Mouse (Mus musculus) MEL (cell line): ENCODE data around the gene Eif3m. TPM values are rescaled to one million over a fixed set of nuclear protein-coding genes. Genes with fewer than 3 reads are reported as not detected.

Experiments used
- DNase-seq: peaks from one replicate; pipeline ENCODE4 v3.0.0; 2011; ENCODE audit warnings: low read depth, low spot score
- H3K27ac ChIP-seq: 2 replicates; pipeline ENCODE4 v1.5.1; 2012; ENCODE audit warnings: low read depth, mild to moderate bottlenecking, control low read depth, low read length, moderate library complexity; ENCODE audit not compliant: control insufficient read depth
- H3K27me3 ChIP-seq, 2 experiments: fragments of 150-350 bp in 1 of 2; sonication (generic) in 1 of 2; 2 replicates each; pipeline ENCODE4 v1.6.1; 2012; ENCODE audit warnings: low read length in 2 of 2, mild to moderate bottlenecking in 2 of 2, improper control_type of control experiment in 1 of 2, moderate library complexity in 1 of 2; ENCODE audit not compliant: insufficient read depth in 2 of 2, control insufficient read depth in 1 of 2
- H3K36me3 ChIP-seq, 2 experiments: 2 replicates each; pipeline ENCODE4 v1.6.1; 2012 to 2014; ENCODE audit warnings: low read length in 2 of 2, improper control_type of control experiment in 1 of 2, inconsistent platforms in 1 of 2, mild to moderate bottlenecking in 1 of 2; ENCODE audit not compliant: insufficient read depth in 2 of 2, control insufficient read depth in 1 of 2
- H3K4me1 ChIP-seq, 2 experiments: fragments of 150-350 bp in 1 of 2; sonication (generic) in 1 of 2; 2 replicates each; pipeline ENCODE4 v1.6.1; 2012; ENCODE audit warnings: low read length in 2 of 2, improper control_type of control experiment in 1 of 2, mild to moderate bottlenecking in 1 of 2; ENCODE audit not compliant: insufficient read depth in 2 of 2, control insufficient read depth in 1 of 2
- H3K4me3 ChIP-seq, 2 experiments: fragments of 150-350 bp in 1 of 2; sonication (generic) in 1 of 2; 2 replicates each; pipeline ENCODE4 v1.5.1; 2012; ENCODE audit warnings: low read depth in 2 of 2, low read length in 2 of 2, mild to moderate bottlenecking in 2 of 2, moderate library complexity in 2 of 2, control low read depth in 1 of 2, improper control_type of control experiment in 1 of 2; ENCODE audit not compliant: control insufficient read depth in 1 of 2, insufficient read depth in 1 of 2
- H3K79me2 ChIP-seq: 2 replicates; pipeline ENCODE4 v1.6.1; 2012; ENCODE audit warnings: mild to moderate bottlenecking, low read length, moderate library complexity; ENCODE audit not compliant: control insufficient read depth, poor library complexity, insufficient read depth
- H3K9ac ChIP-seq: 2 replicates; pipeline ENCODE4 v1.6.1; 2012; ENCODE audit warnings: low read depth, mild to moderate bottlenecking, control low read depth, low read length, moderate library complexity; ENCODE audit not compliant: control insufficient read depth, poor library complexity, severe bottlenecking
- H3K9me3 ChIP-seq: fragments of 150-350 bp; sonication (generic); replicated peaks from 2 replicates; pipeline ENCODE4 v1.6.1; 2012; ENCODE audit warnings: mild to moderate bottlenecking, low read length, improper control_type of control experiment, moderate library complexity; ENCODE audit not compliant: insufficient read depth
- CHD1 ChIP-seq: IDR thresholded peaks from 2 replicates; pipeline ENCODE4 v1.6.1; 2012; ENCODE audit warnings: low read depth, mild to moderate bottlenecking, inconsistent platforms, low read length, improper control_type of control experiment
- CHD2 ChIP-seq: IDR thresholded peaks from 2 replicates; pipeline ENCODE4 v1.6.1; 2011; ENCODE audit warnings: low read length, improper control_type of control experiment
- CTCF ChIP-seq, 3 experiments: IDR thresholded peaks in 2 of 3; conservative IDR thresholded peaks in 1 of 3; 2 replicates each; pipeline ENCODE4 v1.5.1; 2011 to 2012; ENCODE audit warnings: low read length in 3 of 3, low read depth in 2 of 3, mild to moderate bottlenecking in 2 of 3, improper control_type of control experiment in 1 of 3, inconsistent platforms in 1 of 3, mixed read lengths in 1 of 3, moderate library complexity in 1 of 3; ENCODE audit not compliant: control insufficient read depth in 1 of 3, insufficient read depth in 1 of 3, poor library complexity in 1 of 3, severe bottlenecking in 1 of 3
- EP300 ChIP-seq, 2 experiments: IDR thresholded peaks; 2 replicates each; pipeline ENCODE4 v1.6.1; 2011; ENCODE audit warnings: improper control_type of control experiment in 2 of 2, low read length in 2 of 2, low read depth in 1 of 2, mild to moderate bottlenecking in 1 of 2
- GABPA ChIP-seq: IDR thresholded peaks from 2 replicates; pipeline ENCODE4 v1.6.1; 2012; ENCODE audit warnings: low read depth, mild to moderate bottlenecking, inconsistent platforms, low read length, improper control_type of control experiment, moderate library complexity
- GATA1 ChIP-seq: IDR thresholded peaks from 2 replicates; pipeline ENCODE4 v1.6.1; 2011; ENCODE audit warnings: low read depth, low read length, improper control_type of control experiment
- JUND ChIP-seq: IDR thresholded peaks from 2 replicates; pipeline ENCODE4 v1.6.1; 2011; ENCODE audit warnings: low read depth, mild to moderate bottlenecking, improper control_type of control experiment, low read length
- MAZ ChIP-seq: IDR thresholded peaks from 2 replicates; pipeline ENCODE4 v1.6.1; 2012; ENCODE audit warnings: low read depth, mild to moderate bottlenecking, inconsistent platforms, low read length, improper control_type of control experiment
- MEF2A ChIP-seq: IDR thresholded peaks from 2 replicates; pipeline ENCODE4 v1.6.1; 2014; ENCODE audit warnings: low read depth, mild to moderate bottlenecking, inconsistent platforms, low read length, improper control_type of control experiment; ENCODE audit not compliant: poor library complexity, insufficient replicate concordance, severe bottlenecking; ENCODE audit errors: extremely low read depth
- MYB ChIP-seq: IDR thresholded peaks from 2 replicates; pipeline ENCODE4 v1.6.1; 2011; ENCODE audit warnings: mild to moderate bottlenecking, low read depth, low read length, improper control_type of control experiment
- POLR2AphosphoS2 ChIP-seq: IDR thresholded peaks from 2 replicates; pipeline ENCODE4 v1.6.1; 2011; ENCODE audit warnings: low read length, improper control_type of control experiment
- POLR2AphosphoS5 ChIP-seq: IDR thresholded peaks from 2 replicates; pipeline ENCODE4 v1.6.1; 2012; ENCODE audit warnings: low read depth, borderline replicate concordance, mild to moderate bottlenecking, inconsistent platforms, low read length, moderate library complexity, mixed read lengths
- RAD21 ChIP-seq: IDR thresholded peaks from 2 replicates; pipeline ENCODE4 v1.6.1; 2011; ENCODE audit warnings: mild to moderate bottlenecking, low read depth, low read length, improper control_type of control experiment
- TAL1 ChIP-seq: IDR thresholded peaks from 2 replicates; pipeline ENCODE4 v1.6.1; 2012; ENCODE audit warnings: mild to moderate bottlenecking, inconsistent platforms, low read length, moderate library complexity, mixed read lengths
- USF1 ChIP-seq: IDR thresholded peaks from 2 replicates; pipeline ENCODE4 v1.6.1; 2014; ENCODE audit warnings: low read depth, mild to moderate bottlenecking, inconsistent platforms, low read length, improper control_type of control experiment, moderate library complexity
- ZC3H11A ChIP-seq: IDR thresholded peaks from 2 replicates; pipeline ENCODE4 v1.6.1; 2012; ENCODE audit warnings: low read depth, mild to moderate bottlenecking, inconsistent platforms, low read length, improper control_type of control experiment
- polyA plus RNA-seq, 2 experiments: library from polyadenylated mRNA; stranded (reverse) in 1 of 2; unstranded in 1 of 2; fragments of >175 nt in 1 of 2; fragments of >200 nt in 1 of 2; gene quantifications; 2 replicates each; pipeline versions ENCODE4 v1.2.1 to v1.2.4; 2012; ENCODE audit warnings: low replicate concordance in 2 of 2, low read depth in 1 of 2; ENCODE audit not compliant: insufficient read length in 2 of 2, insufficient read depth in 1 of 2, missing spikeins in 1 of 2
- total RNA-seq: library from RNA; depleted of rRNA; stranded (reverse); fragments of 300-350 nt; gene quantifications from 2 replicates; pipeline ENCODE4 v1.2.3, GENCODE M21; 2012

Eif3m gene
- total and polyA plus RNA-seq, 3 experiments: 172 to 321 TPM; not detected in 1

DNA sequence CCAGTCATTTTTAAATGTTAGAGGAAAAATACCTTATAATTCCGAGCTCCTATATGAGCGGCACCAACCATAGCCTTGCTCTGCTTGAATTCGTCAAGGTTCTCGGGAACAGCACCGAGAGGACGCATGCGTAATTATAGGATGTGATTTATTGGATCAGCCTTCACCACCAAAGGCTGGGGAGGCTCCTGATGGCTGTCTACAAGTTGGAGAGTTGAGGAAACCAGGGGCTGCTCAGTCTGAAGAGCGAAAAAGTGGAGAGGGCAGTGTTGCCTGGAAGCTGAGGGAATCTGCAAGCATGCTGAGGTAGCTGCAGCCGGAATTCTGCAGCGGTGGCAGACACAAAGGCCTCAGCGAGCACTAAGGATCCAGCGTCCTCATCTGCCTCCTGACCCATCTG lies 4.4 kb upstream of the Eif3m start:
- DNase-seq: peak; percentile 59
- peaks cover 6% of the 10 kb centered on the region for H3K79me2 ChIP-seq
- no peak for TF ChIP-seq GABPA
- TF ChIP-seq POLR2AphosphoS2: no peak
- TF ChIP-seq POLR2AphosphoS5: no peak
- TF ChIP-seq MAZ: no peak
- TF ChIP-seq CHD2: no peak
- TF ChIP-seq JUND: no peak
- TF ChIP-seq CTCF (IDR thresholded peaks at IDR 0.05 in 2 of 3, conservative IDR thresholded peaks at IDR 0.05 in 1 of 3; ENCODE audit: control insufficient read depth in 1 of 3, insufficient read depth in 1 of 3, low read depth in 2 of 3, low read length in 3 of 3, poor library complexity in 1 of 3, severe bottlenecking in 1 of 3): no peak
- no peak for TF ChIP-seq CHD1
- no peak for TF ChIP-seq RAD21
- TF ChIP-seq GATA1: no peak
- TF ChIP-seq TAL1: no peak
- TF ChIP-seq, all 39 proteins: peak for 0
- Histone ChIP-seq H3K4me1 (peaks cover 14 to 25% of the 10 kb centered on the region in 2 experiments), H3K27ac (peak overlapping the region; percentile 96), H3K4me3 (peak overlapping the region; percentile 45 to 49), H3K9ac (peak overlapping the region; percentile 64), H3K36me3 (peaks cover 0 to 32% of the 10 kb centered on the region in 2 experiments; a peak in 2 of 4 replicates), H3K27me3 (no peaks in the 10 kb centered on the region), H3K9me3 (no peaks in the 10 kb centered on the region)

DNA sequence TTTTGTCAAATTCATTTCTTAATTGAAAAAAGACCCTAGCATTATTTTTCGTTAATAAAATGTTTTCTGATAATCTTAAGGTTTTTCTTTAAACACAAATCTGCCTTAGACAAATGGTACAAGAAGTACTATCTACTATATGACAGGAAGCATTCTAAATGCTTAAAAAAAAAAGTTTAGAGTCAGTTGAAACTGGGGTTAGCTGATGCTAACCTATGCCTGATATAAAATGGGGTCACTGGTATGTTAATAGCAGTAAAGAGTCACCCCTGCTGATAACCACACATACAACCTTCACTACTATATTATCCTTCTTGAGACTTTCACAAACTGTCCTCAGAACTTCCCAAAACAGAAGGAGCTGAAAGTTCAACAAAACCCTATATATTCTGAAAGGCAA lies 2.6 kb upstream of the Eif3m start:
- no peak overlapping the region for H3K4me3 ChIP-seq
- TF ChIP-seq GATA1 (peak; percentile 42; the same call in 1 of the 2 replicates), USF1 (no peak), EP300 (IDR thresholded peaks at IDR 0.05; ENCODE audit: low read depth in 1 of 2, low read length in 2 of 2) (peak; percentile 35 to 78; a peak in 3 of 4 replicates), ZC3H11A (no peak), MEF2A (no peak), MYB (peak; percentile 52; the same call in 1 of the 2 replicates)
- TF ChIP-seq, all 39 proteins: peak for 3
- peaks cover 14 to 32% of the 10 kb centered on the region in 2 experiments for H3K4me1 ChIP-seq
- no peaks in the 10 kb centered on the region for H3K27me3 ChIP-seq
- no peaks in the 10 kb centered on the region for H3K9me3 ChIP-seq
- peaks cover 6 to 42% of the 10 kb centered on the region in 2 experiments for H3K36me3 ChIP-seq
- peak overlapping the region; percentile 31; the same call in 1 of the 2 replicates for H3K27ac ChIP-seq
- peaks cover 18% of the 10 kb centered on the region for H3K79me2 ChIP-seq
- peak; percentile 45 for DNase-seq
- H3K9ac ChIP-seq: no peak overlapping the region
